In the genomic region with DNA sequence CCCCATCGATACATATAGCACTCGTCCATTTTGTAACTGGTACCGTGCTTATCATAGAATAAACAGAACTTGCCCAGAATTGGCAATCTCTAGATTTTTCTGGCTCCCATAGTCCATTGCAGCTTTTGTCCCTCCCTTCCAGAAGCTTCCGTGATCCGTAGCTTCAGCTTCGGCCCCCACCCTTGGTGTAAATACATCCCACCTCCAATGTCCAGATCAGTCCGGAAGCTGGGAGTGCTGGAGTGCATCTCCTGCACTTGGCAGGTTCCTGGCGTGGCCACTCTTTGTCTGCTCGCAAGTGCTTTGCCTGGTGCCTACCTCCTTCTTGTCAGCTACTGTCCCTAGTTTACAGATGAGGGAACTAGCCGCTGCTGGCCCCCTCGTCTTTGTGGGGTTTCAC, we compare ENCODE assay signal across 9 mouse cellular contexts. TPM values are rescaled to one million over a fixed set of nuclear protein-coding genes. Genes with fewer than 3 reads are reported as not detected.
DNase-seq lines count a peak whose midpoint lies in the region; ATAC-seq and TF ChIP-seq lines count a peak whose summit lies in the region.
"Had no signal": no experiment of that assay in that cellular context is flagged by ENCODE, and none has a peak within 500 bp of the region (broad histone marks: within the 10 kb centered on the region; RNA-seq: fewer than 3 reads in every experiment).

No protein-coding gene starts in this region.

- WGBS in embryonic facial prominence, embryonic 15.5 days: 52% methylated on average over 11 of the region's 11 CpGs
- WGBS in hindbrain, embryonic 12.5 days: 32% methylated on average over 11 of the region's 11 CpGs

- peaks cover 25% of the 10 kb centered on the region for H3K36me3 ChIP-seq in embryonic facial prominence, embryonic 15.5 days
- peaks cover 24% of the 10 kb centered on the region for H3K36me3 ChIP-seq in hindbrain, embryonic 12.5 days

- no peak overlapping the region for H3K9ac ChIP-seq in embryonic facial prominence, embryonic 15.5 days
- no peak overlapping the region for H3K9ac ChIP-seq in hindbrain, embryonic 12.5 days

- no peak for ATAC-seq in embryonic facial prominence, embryonic 15.5 days (ENCODE audit: insufficient number of reproducible peaks, low FRiP score, low TSS enrichment, low read depth)
- ATAC-seq in hindbrain, embryonic 12.5 days (ENCODE audit: low FRiP score): no peak

- peak overlapping the region; percentile 75 for H3K27ac ChIP-seq in embryonic facial prominence, embryonic 15.5 days (replicated peaks)
- peak overlapping the region; percentile 74 for H3K27ac ChIP-seq in hindbrain, embryonic 12.5 days

- no peaks in the 10 kb centered on the region for H3K27me3 ChIP-seq in embryonic facial prominence, embryonic 15.5 days
- H3K27me3 ChIP-seq in hindbrain, embryonic 12.5 days: no peaks in the 10 kb centered on the region

- intact Hi-C loops in gastrocnemius, postnatal 36 days (cut with DNase I): no loop called here

- H3K9me3 ChIP-seq in embryonic facial prominence, embryonic 15.5 days (replicated peaks): no peaks in the 10 kb centered on the region
- no peaks in the 10 kb centered on the region for H3K9me3 ChIP-seq in hindbrain, embryonic 12.5 days (replicated peaks)

- TF ChIP-seq POLR2A in brain, embryonic 14.5 days (IDR thresholded peaks at IDR 0.05; ENCODE audit: borderline replicate concordance, extremely low read depth, insufficient read depth, insufficient read length, poor library complexity, severe bottlenecking): no peak

- no peak for TF ChIP-seq CTCF in brain, embryonic 14.5 days (IDR thresholded peaks at IDR 0.05; ENCODE audit: borderline replicate concordance, extremely low read depth, insufficient read depth, insufficient read length)

- no peak overlapping the region for H3K4me3 ChIP-seq in embryonic facial prominence, embryonic 15.5 days (replicated peaks)
- H3K4me3 ChIP-seq in hindbrain, embryonic 12.5 days: no peak overlapping the region
- H3K4me3 ChIP-seq: myocyte had no signal

- peak; percentile 31 for DNase-seq in brain, embryonic 14.5 days (ENCODE audit: low read depth)
- DNase-seq in lung, postnatal 25 days (ENCODE audit: low spot score): peak; percentile 63
- DNase-seq in layer of hippocampus, postnatal 25 days (ENCODE audit: extremely low spot score in 1 of 2, low spot score in 1 of 2): no peak
- no peak for DNase-seq in gastrocnemius, postnatal 36 days
- no peak for DNase-seq in adrenal gland, adult (ENCODE audit: inconsistent age in 2 of 2, low spot score in 1 of 2)
- DNase-seq in layer of hippocampus, postnatal 10 days (ENCODE audit: low spot score in 2 of 2): no peak

- H3K4me1 ChIP-seq in embryonic facial prominence, embryonic 15.5 days: peaks cover 45% of the 10 kb centered on the region
- peaks cover 28% of the 10 kb centered on the region for H3K4me1 ChIP-seq in hindbrain, embryonic 12.5 days

- H3K4me2 ChIP-seq in embryonic facial prominence, embryonic 15.5 days (replicated peaks): 0 out of 2 replicates have a peak overlapping the region, but pooled peaks have one; percentile 9
- H3K4me2 ChIP-seq in hindbrain, embryonic 12.5 days (replicated peaks): no peak overlapping the region

RNA-seq across cellular contexts. Expression of gene Fam129b, which starts 32.9 kb away (rescaled TPM):
- 40.2 and 47.0 TPM in 2 replicates for polyA plus RNA-seq in brain, embryonic 14.5 days (2012; rRNA removed)
- 103 and 111 TPM in 2 replicates for polyA plus RNA-seq in embryonic facial prominence, embryonic 15.5 days (2015; fragmentation: Nextera tagmentation; extraction: Ambion mirVana)
- polyA plus RNA-seq in hindbrain, embryonic 12.5 days (2016; fragmentation: Nextera tagmentation; extraction: Ambion mirVana): 42.2 and 43.8 TPM in 2 replicates
- 10 to 100 TPM; 15.1 to 15.7 TPM for total RNA-seq in layer of hippocampus, postnatal 25 days (2021)
- total RNA-seq in gastrocnemius, postnatal 36 days (2021): 1 to 10 TPM; 5.5 to 7.7 TPM
- 10 to 100 TPM; 22.6 to 26.3 TPM for total RNA-seq in layer of hippocampus, postnatal 10 days (2021)

RNA-seq across cellular contexts. Expression of gene Rpl12, which starts 52.6 kb away (rescaled TPM):
- 554 and 748 TPM in 2 replicates for polyA plus RNA-seq in brain, embryonic 14.5 days (2012; rRNA removed)
- polyA plus RNA-seq in embryonic facial prominence, embryonic 15.5 days (2015; fragmentation: Nextera tagmentation; extraction: Ambion mirVana): 141 and 176 TPM in 2 replicates
- polyA plus RNA-seq in hindbrain, embryonic 12.5 days (2016; fragmentation: Nextera tagmentation; extraction: Ambion mirVana): 101 and 114 TPM in 2 replicates
- total RNA-seq in layer of hippocampus, postnatal 25 days (2021): 100 to 1,000 TPM; 101 to 110 TPM
- total RNA-seq in gastrocnemius, postnatal 36 days (2021): 10 to 100 TPM; 45.3 to 75.3 TPM
- total RNA-seq in layer of hippocampus, postnatal 10 days (2021): 100 to 1,000 TPM; 155 to 179 TPM

RNA-seq across cellular contexts. Expression of gene Lrsam1, which starts 52.6 kb away (rescaled TPM):
- 28.4 and 31.8 TPM in 2 replicates for polyA plus RNA-seq in brain, embryonic 14.5 days (2012; rRNA removed)
- polyA plus RNA-seq in embryonic facial prominence, embryonic 15.5 days (2015; fragmentation: Nextera tagmentation; extraction: Ambion mirVana): 13.1 and 15.3 TPM in 2 replicates
- polyA plus RNA-seq in hindbrain, embryonic 12.5 days (2016; fragmentation: Nextera tagmentation; extraction: Ambion mirVana): 19.0 and 22.0 TPM in 2 replicates
- 10 to 100 TPM; 35.6 to 36.1 TPM for total RNA-seq in layer of hippocampus, postnatal 25 days (2021)
- total RNA-seq in gastrocnemius, postnatal 36 days (2021): 1 to 10 TPM; 9.1 to 9.4 TPM
- 10 to 100 TPM; 36.5 to 40.4 TPM for total RNA-seq in layer of hippocampus, postnatal 10 days (2021)

Comparison
In these comparisons a context has a peak if more than half of its experiments do, and no peak if none do; other contexts are left out.
1. DNase-seq: peak in brain, embryonic 14.5 days (single experiment) and lung, postnatal 25 days (single experiment); none in layer of hippocampus, postnatal 25 days (0 of 2), gastrocnemius, postnatal 36 days (0 of 2), adrenal gland, adult (0 of 2) and layer of hippocampus, postnatal 10 days (0 of 2).